In the genomic region with DNA sequence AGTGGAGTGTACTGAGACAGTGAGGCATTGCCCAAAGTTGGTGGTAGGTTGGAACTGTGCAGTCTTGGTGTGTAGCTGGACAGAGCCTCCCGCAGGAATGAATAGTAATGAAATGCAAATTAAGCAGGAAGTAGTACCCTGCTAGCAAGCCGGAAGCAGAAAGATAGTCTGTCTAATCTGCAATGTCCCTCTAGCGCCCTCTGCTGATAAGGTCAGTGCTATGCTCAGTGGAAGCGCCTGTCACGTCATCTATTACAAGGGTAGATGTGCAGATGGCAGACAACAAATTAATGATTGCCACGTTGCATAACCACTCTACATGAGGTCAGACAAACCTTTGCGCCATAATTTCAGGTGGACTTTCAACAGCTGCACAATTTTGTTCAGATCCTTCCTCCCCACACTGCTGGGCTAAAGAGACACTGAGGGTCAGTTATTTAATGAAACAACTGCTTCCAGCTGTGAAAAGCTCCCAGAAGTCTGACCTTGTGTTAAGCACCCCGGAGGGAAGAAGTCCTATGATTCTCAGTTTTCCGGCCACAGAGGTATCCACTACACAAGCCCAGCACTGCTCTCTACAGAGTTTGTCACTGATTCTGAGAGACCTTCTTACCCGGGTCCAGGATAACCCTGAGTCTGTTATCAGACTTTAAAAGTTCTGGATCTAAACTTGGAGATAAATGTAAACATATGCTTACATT, we compare ENCODE assay signal across 8 mouse cellular contexts.
DNase-seq lines count a peak whose midpoint lies in the region; ATAC-seq lines count a peak whose summit lies in the region.

No protein-coding gene starts in this region.

- peak; percentile 52; the same call in 1 of the 2 replicates for ATAC-seq in midbrain, embryonic 12.5 days (ENCODE audit: low FRiP score, low read depth)
- ATAC-seq in midbrain, embryonic 15.5 days (replicated peaks) = no peak
- 0 out of 2 replicates have a peak, but pooled peaks have one; percentile 53 for ATAC-seq in intestine, embryonic 14.5 days (replicated peaks; ENCODE audit: low FRiP score, low TSS enrichment, low read depth)
- ATAC-seq in liver, embryonic 13.5 days (ENCODE audit: low read depth) = 0 out of 2 replicates have a peak, but pooled peaks have one; percentile 12

- no peak overlapping the region for H3K4me2 ChIP-seq in midbrain, embryonic 12.5 days (replicated peaks)
- H3K4me2 ChIP-seq in midbrain, embryonic 15.5 days = no peak overlapping the region
- no peak overlapping the region for H3K4me2 ChIP-seq in intestine, embryonic 14.5 days (ENCODE audit: low read length)
- no peak overlapping the region for H3K4me2 ChIP-seq in liver, embryonic 13.5 days

- no peak overlapping the region for H3K9ac ChIP-seq in midbrain, embryonic 12.5 days (replicated peaks)
- no peak overlapping the region for H3K9ac ChIP-seq in midbrain, embryonic 15.5 days
- H3K9ac ChIP-seq in intestine, embryonic 14.5 days (ENCODE audit: low read length) = no peak overlapping the region
- H3K9ac ChIP-seq in liver, embryonic 13.5 days = no peak overlapping the region

- H3K4me1 ChIP-seq in midbrain, embryonic 12.5 days = no peaks in the 10 kb centered on the region; the same call in 1 of the 2 replicates
- no peaks in the 10 kb centered on the region for H3K4me1 ChIP-seq in midbrain, embryonic 15.5 days
- H3K4me1 ChIP-seq in intestine, embryonic 14.5 days (replicated peaks; ENCODE audit: control insufficient read depth, insufficient read depth, low read length) = peaks cover 5% of the 10 kb centered on the region; the same call in 1 of the 2 replicates
- no peaks in the 10 kb centered on the region for H3K4me1 ChIP-seq in liver, embryonic 13.5 days (replicated peaks)

- no peaks in the 10 kb centered on the region for H3K27me3 ChIP-seq in midbrain, embryonic 12.5 days
- H3K27me3 ChIP-seq in midbrain, embryonic 15.5 days (replicated peaks) = no peaks in the 10 kb centered on the region
- H3K27me3 ChIP-seq in intestine, embryonic 14.5 days (replicated peaks; ENCODE audit: control insufficient read depth, insufficient read depth, low read length) = no peaks in the 10 kb centered on the region
- no peaks in the 10 kb centered on the region for H3K27me3 ChIP-seq in liver, embryonic 13.5 days
- no peaks in the 10 kb centered on the region for H3K27me3 ChIP-seq in splenic B cell, adult 2 months (ENCODE audit: control insufficient read depth, insufficient read depth, low read length, poor library complexity, severe bottlenecking)

- no peak overlapping the region for H3K27ac ChIP-seq in midbrain, embryonic 12.5 days (replicated peaks)
- no peak overlapping the region for H3K27ac ChIP-seq in midbrain, embryonic 15.5 days
- H3K27ac ChIP-seq in intestine, embryonic 14.5 days (ENCODE audit: low read depth) = peak overlapping the region; percentile 40
- no peak overlapping the region for H3K27ac ChIP-seq in liver, embryonic 13.5 days

- peaks cover 7% of the 10 kb centered on the region; the same call in 1 of the 2 replicates for H3K9me3 ChIP-seq in midbrain, embryonic 12.5 days
- no peaks in the 10 kb centered on the region for H3K9me3 ChIP-seq in midbrain, embryonic 15.5 days
- H3K9me3 ChIP-seq in intestine, embryonic 14.5 days (ENCODE audit: control insufficient read depth, low read length) = 0 out of 2 replicates have a peak, but pooled peaks cover 5% of the 10 kb centered on the region
- H3K9me3 ChIP-seq in liver, embryonic 13.5 days (replicated peaks) = peaks cover 3% of the 10 kb centered on the region; the same call in 1 of the 2 replicates

- no peak overlapping the region for H3K4me3 ChIP-seq in midbrain, embryonic 12.5 days
- no peak overlapping the region for H3K4me3 ChIP-seq in midbrain, embryonic 15.5 days
- H3K4me3 ChIP-seq in intestine, embryonic 14.5 days (ENCODE audit: low read depth, low read length) = no peak overlapping the region
- H3K4me3 ChIP-seq in liver, embryonic 13.5 days (replicated peaks) = no peak overlapping the region

- no peaks in the 10 kb centered on the region for H3K36me3 ChIP-seq in midbrain, embryonic 12.5 days
- no peaks in the 10 kb centered on the region for H3K36me3 ChIP-seq in midbrain, embryonic 15.5 days (replicated peaks)
- no peaks in the 10 kb centered on the region for H3K36me3 ChIP-seq in intestine, embryonic 14.5 days (ENCODE audit: control insufficient read depth, insufficient read depth, low read length)
- H3K36me3 ChIP-seq in liver, embryonic 13.5 days = no peaks in the 10 kb centered on the region
- no peaks in the 10 kb centered on the region for H3K36me3 ChIP-seq in splenic B cell, adult 2 months (ENCODE audit: control insufficient read depth, insufficient read depth, low read length, poor library complexity, severe bottlenecking)

- DNase-seq in adrenal gland, postnatal 14 days = peak; percentile 51
- no peak for DNase-seq in adrenal gland, adult 2 months
- peak; percentile 62 for DNase-seq in intestine, embryonic 14.5 days (ENCODE audit: low spot score)
- DNase-seq in liver, embryonic 13.5 days = no peak
- DNase-seq in splenic B cell, adult 2 months (ENCODE audit: low read depth, low spot score) = peak; percentile 6
- DNase-seq in spleen, postnatal 14 days (ENCODE audit: low spot score in 2 of 2) = no peak

- 66% methylated on average over 10 of the region's 10 CpGs for WGBS in midbrain, embryonic 12.5 days
- WGBS in midbrain, embryonic 15.5 days = 61% methylated on average over 10 of the region's 10 CpGs
- WGBS in intestine, embryonic 14.5 days = 62% methylated on average over 10 of the region's 10 CpGs
- 46% methylated on average over 10 of the region's 10 CpGs for WGBS in liver, embryonic 13.5 days (ENCODE audit: insufficient replicate concordance)

Comparison
In these comparisons a context has a peak if more than half of its experiments do, and no peak if none do; other contexts are left out.
1. DNase-seq: peak in adrenal gland, postnatal 14 days (single experiment), intestine, embryonic 14.5 days (single experiment) and splenic B cell, adult 2 months (single experiment); none in adrenal gland, adult 2 months (single experiment), liver, embryonic 13.5 days (single experiment) and spleen, postnatal 14 days (0 of 2).